Mouse (Mus musculus) heart, adult 2 months (tissue): ENCODE data around the gene Vezf1.

Experiments used
- CTCF ChIP-seq: fragments of 200-600 bp; IDR thresholded peaks from 2 replicates; pipeline ENCODE4 v1.8.1; 2022; ENCODE audit warnings: antibody characterized with exemption, mild to moderate bottlenecking, moderate library complexity
- POLR2A ChIP-seq: fragments of 200-500 bp; IDR thresholded peaks from 2 replicates; pipeline ENCODE4 v1.6.1; 2011; ENCODE audit warnings: mild to moderate bottlenecking, low read depth, low read length, control low read depth; ENCODE audit not compliant: insufficient read depth

- no peak for TF ChIP-seq CTCF
- no peak for TF ChIP-seq POLR2A
Observed at GRCm38 (mm10) chr11:88076394-88076793, 8.3 kb downstream of the Vezf1 start.
